Mouse (Mus musculus) hematopoietic multipotent progenitor cell, adult 10-12 weeks (in vitro differentiated cells): ENCODE results near the gene Kctd12b. TPM values are rescaled to one million over a fixed set of nuclear protein-coding genes. Genes with fewer than 3 reads are reported as not detected.

ENCODE experiments used
- polyA plus RNA-seq: library from polyadenylated mRNA; stranded (reverse); fragments of >175 nt; gene quantifications from 2 replicates; pipeline ENCODE4 v1.2.3, GENCODE M21; 2012; ENCODE audit warnings: low replicate concordance

Kctd12b gene
- polyA plus RNA-seq: 0.16 and 0.68 TPM in 2 replicates

GRCm38 (mm10) chrX:153695782-153696395, at the start of gene Kctd12b:
Gene Kctd12b, minus strand, starts transcription at chrX:153696391.

GRCm38 (mm10) chrX:153723110-153723916, 27.1 kb upstream of the Kctd12b start, which contains the start of gene Nbdy:
Gene Nbdy, plus strand, starts transcription at chrX:153723590.

Other genes with a start within 250 kb of the Kctd12b start
- 55.0 and 105 TPM in 2 replicates for gene Ubqln2, start 198.2 kb downstream of the Kctd12b start, polyA plus RNA-seq
- gene Cypt3, start 137.8 kb downstream of the Kctd12b start, polyA plus RNA-seq: not detected in 2 replicates
- 10.7 and 21.1 TPM in 2 replicates for gene Nbdy, start 27.2 kb upstream of the Kctd12b start, polyA plus RNA-seq
- 0.13 and 0.38 TPM in 2 replicates for gene Spin2c, start 135.8 kb upstream of the Kctd12b start, polyA plus RNA-seq